Mouse (Mus musculus): ENCODE results near the gene Cfap43. TPM values are rescaled to one million over a fixed set of nuclear protein-coding genes. Genes with fewer than 3 reads are reported as not detected.

Gene Cfap43
- polyA plus RNA-seq, 1 experiment from 2014 or later, result 0.15 TPM

DNA sequence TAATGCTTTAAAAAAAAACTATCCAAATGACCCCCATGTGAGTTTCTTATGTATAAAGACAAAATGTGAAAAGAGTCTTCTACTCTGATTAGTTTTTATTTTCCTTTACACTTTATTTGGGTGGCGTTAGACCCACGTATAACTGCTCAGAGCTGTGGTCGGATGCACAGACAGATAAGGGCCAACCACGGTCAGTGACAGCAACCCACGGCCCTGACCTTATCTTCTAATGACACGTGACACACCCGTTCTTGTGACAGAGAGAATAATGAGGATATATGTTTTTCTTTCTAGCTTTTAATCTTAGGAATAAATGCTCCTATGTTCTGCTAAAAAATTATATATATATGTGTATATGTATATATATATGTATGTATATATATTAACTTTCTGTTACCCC, 229.5 kb downstream of the Cfap43 start:
- H3K9ac ChIP-seq (ENCODE audit: low read depth, low read length), result no peak overlapping the region
- H3K27me3 ChIP-seq (replicated peaks; ENCODE audit: control insufficient read depth, insufficient read depth, low read length), result no peaks in the 10 kb centered on the region
- no peak overlapping the region for H3K27ac ChIP-seq (ENCODE audit: low read length)
- WGBS, result 74% methylated on average over 7 of the region's 7 CpGs
- no peak overlapping the region for H3K4me3 ChIP-seq (ENCODE audit: low read length)
- H3K36me3 ChIP-seq (ENCODE audit: control insufficient read depth, insufficient read depth, low read length), result no peaks in the 10 kb centered on the region
- ATAC-seq, result no peak
- H3K9me3 ChIP-seq (ENCODE audit: control insufficient read depth, low read length), result no peaks in the 10 kb centered on the region
- H3K4me1 ChIP-seq (ENCODE audit: control insufficient read depth, insufficient read depth, low read length), result no peaks in the 10 kb centered on the region
- no peak overlapping the region for H3K4me2 ChIP-seq (ENCODE audit: low read depth, low read length)

Small RNA genes lying within 50 kb of the gene (microRNA-seq; reads per million reads assigned to microRNA genes)
- not detected for gene Gm22240
- not detected for gene Mir8090

Other genes with a start within 250 kb of the Cfap43 start
- gene Col17a1, start 227.2 kb downstream of the Cfap43 start, polyA plus RNA-seq (2015; fragmentation: Nextera tagmentation; extraction: Ambion mirVana), result 0.42 and 0.58 TPM in 2 replicates
- gene Sfr1, start 187.6 kb downstream of the Cfap43 start, polyA plus RNA-seq (2015; fragmentation: Nextera tagmentation; extraction: Ambion mirVana), result 187 and 188 TPM in 2 replicates
- gene Gsto1, start 64.3 kb downstream of the Cfap43 start, polyA plus RNA-seq (2015; fragmentation: Nextera tagmentation; extraction: Ambion mirVana), result 588 and 626 TPM in 2 replicates
- gene Gsto2, start 53.8 kb downstream of the Cfap43 start, polyA plus RNA-seq (2015; fragmentation: Nextera tagmentation; extraction: Ambion mirVana), result 0.68 and 1.2 TPM in 2 replicates
- gene Itprip, start within 50 bp of the Cfap43 start, polyA plus RNA-seq (2015; fragmentation: Nextera tagmentation; extraction: Ambion mirVana), result 8.0 and 8.8 TPM in 2 replicates
- gene Cfap58, start 18.4 kb upstream of the Cfap43 start, polyA plus RNA-seq (2015; fragmentation: Nextera tagmentation; extraction: Ambion mirVana), result not detected in 2 replicates